ENCODE assay signal across 16 mouse cellular contexts in genomic region chr13:73620637-73621036, GRCm38 (mm10). TPM values are rescaled to one million over a fixed set of nuclear protein-coding genes. Genes with fewer than 3 reads are reported as not detected.
A peak's percentile ranks its signal among the peaks of the same experiment; 100 is the strongest.
DNase-seq lines count a peak whose midpoint lies in the region; ATAC-seq and TF ChIP-seq lines count a peak whose summit lies in the region.
"Had no signal": no experiment of that assay in that cellular context is flagged by ENCODE, and none has a peak within 500 bp of the region (broad histone marks: within the 10 kb centered on the region; RNA-seq: fewer than 3 reads in every experiment).

No protein-coding gene starts in this region.

- H3K27me3 ChIP-seq in embryonic facial prominence, embryonic 11.5 days (ENCODE audit: control insufficient read depth, insufficient read depth, low read length), result no peaks in the 10 kb centered on the region
- no peaks in the 10 kb centered on the region for H3K27me3 ChIP-seq in embryonic facial prominence, embryonic 10.5 days (replicated peaks; ENCODE audit: low read depth, poor library complexity, severe bottlenecking)
- H3K27me3 ChIP-seq in lung, embryonic 14.5 days (ENCODE audit: insufficient read depth, low read length), result no peaks in the 10 kb centered on the region
- H3K27me3 ChIP-seq in forebrain, embryonic 11.5 days (ENCODE audit: control insufficient read depth, insufficient read depth, low read length), result no peaks in the 10 kb centered on the region; the same call in 1 of the 2 replicates
- H3K27me3 ChIP-seq: embryonic facial prominence, embryonic 12.5 days; hindbrain, embryonic 15.5 days; lung, embryonic 15.5 days; neural tube, embryonic 12.5 days had no signal

- TF ChIP-seq CTCF in lung, embryonic 14.5 days (IDR thresholded peaks at IDR 0.05; ENCODE audit: low read depth), result peak; percentile 31; the same call in 1 of the 2 replicates

- WGBS in embryonic facial prominence, embryonic 11.5 days, result 71% methylated on average over 6 of the region's 6 CpGs
- 75% methylated on average over 6 of the region's 6 CpGs for WGBS in embryonic facial prominence, embryonic 10.5 days
- WGBS in lung, embryonic 14.5 days, result 68% methylated on average over 6 of the region's 6 CpGs
- WGBS in forebrain, embryonic 11.5 days, result 77% methylated on average over 6 of the region's 6 CpGs

- ATAC-seq in embryonic facial prominence, embryonic 11.5 days (replicated peaks; ENCODE audit: insufficient number of reproducible peaks, low FRiP score, low TSS enrichment, low read depth), result no peak
- no peak for ATAC-seq in lung, embryonic 14.5 days (ENCODE audit: insufficient read depth)
- ATAC-seq in megakaryocyte progenitor cell, adult 5-6 weeks (replicated peaks; ENCODE audit: poor library complexity), result peak; percentile 57
- ATAC-seq in forebrain, embryonic 11.5 days (replicated peaks; ENCODE audit: low FRiP score), result no peak

- H3K9ac ChIP-seq in embryonic facial prominence, embryonic 11.5 days (replicated peaks; ENCODE audit: low read length), result no peak overlapping the region
- H3K9ac ChIP-seq in lung, embryonic 14.5 days, result no peak overlapping the region
- H3K9ac ChIP-seq in forebrain, embryonic 11.5 days (ENCODE audit: low read length), result no peak overlapping the region
- H3K9ac ChIP-seq: embryonic facial prominence, embryonic 12.5 days; hindbrain, embryonic 15.5 days; lung, embryonic 15.5 days; neural tube, embryonic 12.5 days had no signal

- H3K9me3 ChIP-seq in embryonic facial prominence, embryonic 11.5 days (replicated peaks; ENCODE audit: control insufficient read depth, low read length), result no peaks in the 10 kb centered on the region
- no peaks in the 10 kb centered on the region for H3K9me3 ChIP-seq in embryonic facial prominence, embryonic 10.5 days
- H3K9me3 ChIP-seq in lung, embryonic 14.5 days (ENCODE audit: low read depth, low read length), result no peaks in the 10 kb centered on the region
- no peaks in the 10 kb centered on the region for H3K9me3 ChIP-seq in forebrain, embryonic 11.5 days (ENCODE audit: control insufficient read depth, low read length)
- H3K9me3 ChIP-seq: embryonic facial prominence, embryonic 12.5 days; hindbrain, embryonic 15.5 days; lung, embryonic 15.5 days; neural tube, embryonic 12.5 days had no signal

- no peaks in the 10 kb centered on the region; the same call in none of the 2 replicates for H3K36me3 ChIP-seq in embryonic facial prominence, embryonic 11.5 days (replicated peaks; ENCODE audit: control insufficient read depth, insufficient read depth, low read depth, low read length)
- peaks cover 66% of the 10 kb centered on the region for H3K36me3 ChIP-seq in embryonic facial prominence, embryonic 10.5 days (replicated peaks)
- H3K36me3 ChIP-seq in lung, embryonic 14.5 days (ENCODE audit: insufficient read depth), result peaks cover 61% of the 10 kb centered on the region
- H3K36me3 ChIP-seq in forebrain, embryonic 11.5 days (ENCODE audit: control insufficient read depth, insufficient read depth, low read length), result peaks cover 6% of the 10 kb centered on the region; the same call in 1 of the 2 replicates

- no peak overlapping the region for H3K27ac ChIP-seq in embryonic facial prominence, embryonic 11.5 days (replicated peaks; ENCODE audit: low read depth, low read length)
- H3K27ac ChIP-seq in embryonic facial prominence, embryonic 10.5 days (replicated peaks), result no peak overlapping the region
- H3K27ac ChIP-seq in lung, embryonic 14.5 days (ENCODE audit: low read depth), result no peak overlapping the region
- H3K27ac ChIP-seq in forebrain, embryonic 11.5 days (ENCODE audit: low read depth, low read length), result no peak overlapping the region
- H3K27ac ChIP-seq: embryonic facial prominence, embryonic 12.5 days; hindbrain, embryonic 15.5 days; lung, embryonic 15.5 days; neural tube, embryonic 12.5 days had no signal

- H3K4me1 ChIP-seq in embryonic facial prominence, embryonic 11.5 days (ENCODE audit: control insufficient read depth, insufficient read depth, low read length), result no peaks in the 10 kb centered on the region
- no peaks in the 10 kb centered on the region for H3K4me1 ChIP-seq in embryonic facial prominence, embryonic 10.5 days
- H3K4me1 ChIP-seq in lung, embryonic 14.5 days (ENCODE audit: insufficient read depth), result no peaks in the 10 kb centered on the region
- H3K4me1 ChIP-seq in forebrain, embryonic 11.5 days (replicated peaks; ENCODE audit: control insufficient read depth, insufficient read depth, low read length), result no peaks in the 10 kb centered on the region
- H3K4me1 ChIP-seq: embryonic facial prominence, embryonic 12.5 days; hindbrain, embryonic 15.5 days; lung, embryonic 15.5 days; neural tube, embryonic 12.5 days had no signal

- no peak overlapping the region for H3K4me3 ChIP-seq in embryonic facial prominence, embryonic 11.5 days (ENCODE audit: low read depth, low read length)
- no peak overlapping the region for H3K4me3 ChIP-seq in embryonic facial prominence, embryonic 10.5 days
- no peak overlapping the region for H3K4me3 ChIP-seq in lung, embryonic 14.5 days (ENCODE audit: low read depth, low read length)
- no peak overlapping the region for H3K4me3 ChIP-seq in forebrain, embryonic 11.5 days (ENCODE audit: low read depth, low read length)
- H3K4me3 ChIP-seq: embryonic facial prominence, embryonic 12.5 days; hindbrain, embryonic 15.5 days; lung, embryonic 15.5 days; neural tube, embryonic 12.5 days had no signal

- H3K4me2 ChIP-seq in embryonic facial prominence, embryonic 11.5 days (ENCODE audit: low read depth, low read length), result no peak overlapping the region
- H3K4me2 ChIP-seq in lung, embryonic 14.5 days, result no peak overlapping the region
- H3K4me2 ChIP-seq in forebrain, embryonic 11.5 days (ENCODE audit: low read depth, low read length, severe bottlenecking), result no peak overlapping the region
- H3K4me2 ChIP-seq: embryonic facial prominence, embryonic 12.5 days; hindbrain, embryonic 15.5 days; lung, embryonic 15.5 days; neural tube, embryonic 12.5 days had no signal

- DNase-seq in embryonic facial prominence, embryonic 11.5 days (ENCODE audit: low spot score), result peak; percentile 36
- no peak for DNase-seq in embryonic facial prominence, embryonic 10.5 days (ENCODE audit: low spot score)
- peak; percentile 42 for DNase-seq in lung, embryonic 14.5 days
- no peak for DNase-seq in lung, postnatal 25 days (ENCODE audit: low spot score)
- peak; percentile 43 for DNase-seq in adipocyte (ENCODE audit: low spot score)
- no peak for DNase-seq in neural tube, embryonic 10.5 days (ENCODE audit: extremely low spot score, low spot score)
- DNase-seq in forebrain, embryonic 11.5 days (ENCODE audit: low spot score), result no peak
- DNase-seq: adrenal gland, postnatal 14 days; gastrocnemius, postnatal 25 days had no signal

RNA-seq across cellular contexts. Expression of gene Tert, which starts 6.1 kb away (rescaled TPM):
- polyA plus RNA-seq in embryonic facial prominence, embryonic 11.5 days (2014; fragmentation: Nextera tagmentation; extraction: Ambion mirVana), result 3.3 and 3.8 TPM in 2 replicates
- polyA plus RNA-seq in embryonic facial prominence, embryonic 10.5 days (2016; fragmentation: Nextera tagmentation; extraction: Ambion mirVana), result 9.2 and 10.4 TPM in 2 replicates
- polyA plus RNA-seq in lung, embryonic 14.5 days (2014; fragmentation: Nextera tagmentation; extraction: Ambion mirVana), result 3.8 and 4.1 TPM in 2 replicates
- total RNA-seq in megakaryocyte progenitor cell, adult 5-6 weeks (2015), result 0.10 and 1.6 TPM in 2 replicates
- total RNA-seq in megakaryocyte progenitor cell, adult 5-6 weeks (2017), result 0.21 and 0.41 TPM in 2 replicates
- 5.7 and 7.1 TPM in 2 replicates for polyA plus RNA-seq in forebrain, embryonic 11.5 days (2014; fragmentation: Nextera tagmentation; extraction: Ambion mirVana)

RNA-seq across cellular contexts. Expression of gene Clptm1l, which starts 16.8 kb away (rescaled TPM):
- 110 and 124 TPM in 2 replicates for polyA plus RNA-seq in embryonic facial prominence, embryonic 11.5 days (2014; fragmentation: Nextera tagmentation; extraction: Ambion mirVana)
- polyA plus RNA-seq in embryonic facial prominence, embryonic 10.5 days (2016; fragmentation: Nextera tagmentation; extraction: Ambion mirVana), result 98.9 and 103 TPM in 2 replicates
- 124 and 128 TPM in 2 replicates for polyA plus RNA-seq in lung, embryonic 14.5 days (2014; fragmentation: Nextera tagmentation; extraction: Ambion mirVana)
- total RNA-seq in megakaryocyte progenitor cell, adult 5-6 weeks (2015), result 222 and 226 TPM in 2 replicates
- total RNA-seq in megakaryocyte progenitor cell, adult 5-6 weeks (2017), result 86.1 and 92.0 TPM in 2 replicates
- polyA plus RNA-seq in forebrain, embryonic 11.5 days (2014; fragmentation: Nextera tagmentation; extraction: Ambion mirVana), result 108 and 122 TPM in 2 replicates

RNA-seq across cellular contexts. Expression of gene Slc6a18, which starts 57.2 kb away (rescaled TPM):
- not detected in 2 replicates for polyA plus RNA-seq in embryonic facial prominence, embryonic 11.5 days (2014; fragmentation: Nextera tagmentation; extraction: Ambion mirVana)
- polyA plus RNA-seq in embryonic facial prominence, embryonic 10.5 days (2016; fragmentation: Nextera tagmentation; extraction: Ambion mirVana), result not detected in 2 replicates
- polyA plus RNA-seq in lung, embryonic 14.5 days (2014; fragmentation: Nextera tagmentation; extraction: Ambion mirVana), result not detected in 2 replicates
- total RNA-seq in megakaryocyte progenitor cell, adult 5-6 weeks (2015), result not detected in 2 replicates
- total RNA-seq in megakaryocyte progenitor cell, adult 5-6 weeks (2017), result not detected in 2 replicates
- not detected in 2 replicates for polyA plus RNA-seq in forebrain, embryonic 11.5 days (2014; fragmentation: Nextera tagmentation; extraction: Ambion mirVana)
- total RNA-seq: adrenal gland, postnatal 14 days; layer of hippocampus, postnatal 14 days had no signal
- polyA plus RNA-seq: C2C12; embryonic facial prominence, embryonic 12.5 days; hindbrain, embryonic 15.5 days; lung, embryonic 15.5 days; neural tube, embryonic 12.5 days had no signal

Comparison
In these comparisons a context has a peak if more than half of its experiments do, and no peak if none do; other contexts are left out.
1. DNase-seq: peak in embryonic facial prominence, embryonic 11.5 days (single experiment), lung, embryonic 14.5 days (single experiment) and adipocyte (single experiment); none in embryonic facial prominence, embryonic 10.5 days (single experiment), lung, postnatal 25 days (single experiment), neural tube, embryonic 10.5 days (single experiment) and forebrain, embryonic 11.5 days (single experiment).